Mouse (Mus musculus): Measurements from ENCODE around the gene Tex2. TPM values are rescaled to one million over a fixed set of nuclear protein-coding genes. Genes with fewer than 3 reads are reported as not detected.

Tex2 gene
- polyA plus RNA-seq, 1 experiment from 2014 or later, result 14.4 TPM

GRCm38 (mm10) chr11:106504129-106504528, 109.1 kb downstream of the Tex2 start:
- H3K9ac ChIP-seq (ENCODE audit: low read length), result no peak overlapping the region
- no peak for ATAC-seq (ENCODE audit: insufficient number of reproducible peaks, insufficient read depth, low FRiP score, low read depth)
- no peaks in the 10 kb centered on the region for H3K27me3 ChIP-seq (ENCODE audit: control insufficient read depth, insufficient read depth, low read length)
- H3K9me3 ChIP-seq (ENCODE audit: control insufficient read depth, low read length), result no peaks in the 10 kb centered on the region
- peaks cover 15% of the 10 kb centered on the region for H3K36me3 ChIP-seq (ENCODE audit: control insufficient read depth, insufficient read depth, low read length)
- H3K4me1 ChIP-seq (ENCODE audit: control insufficient read depth in 2 of 2, insufficient read depth in 2 of 2, low read length in 2 of 2), result peaks cover 0 to 6% of the 10 kb centered on the region in 2 experiments; a peak in 2 of 4 replicates
- no peak overlapping the region for H3K4me3 ChIP-seq (ENCODE audit: control insufficient read depth in 1 of 2, insufficient read depth in 1 of 2, low read depth in 1 of 2, low read length in 2 of 2)
- no peak overlapping the region for H3K27ac ChIP-seq (replicated peaks in 1 of 2; ENCODE audit: control insufficient read depth in 1 of 2, insufficient read depth in 1 of 2, low read depth in 2 of 2, low read length in 2 of 2)
- no peak overlapping the region for H3K4me2 ChIP-seq (ENCODE audit: low read length)

DNA sequence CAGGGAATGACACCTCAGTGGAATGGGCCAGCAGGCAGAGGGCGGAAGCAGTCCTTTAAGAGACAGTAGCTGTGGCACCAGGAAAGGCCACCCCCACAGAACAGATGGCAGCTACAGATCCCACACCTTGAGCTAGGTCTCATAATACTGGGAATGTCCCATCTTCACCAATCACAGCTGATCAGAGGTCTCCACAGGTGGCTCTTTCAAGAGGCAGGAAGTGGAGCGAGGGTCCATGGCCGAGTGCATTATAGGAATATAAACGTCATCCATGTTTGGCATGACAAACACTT, 109.9 kb downstream of the Tex2 start:
- Histone ChIP-seq H3K36me3 (ENCODE audit: control insufficient read depth, insufficient read depth, low read length) (0 out of 2 replicates have a peak, but pooled peaks cover 8% of the 10 kb centered on the region), H3K9ac (ENCODE audit: low read length) (no peak overlapping the region), H3K4me1 (ENCODE audit: control insufficient read depth in 2 of 2, insufficient read depth in 2 of 2, low read length in 2 of 2) (peaks cover 0 to 6% of the 10 kb centered on the region in 2 experiments; a peak in 2 of 4 replicates), H3K4me2 (ENCODE audit: low read length) (no peak overlapping the region), H3K27ac (replicated peaks in 1 of 2; ENCODE audit: control insufficient read depth in 1 of 2, insufficient read depth in 1 of 2, low read depth in 2 of 2, low read length in 2 of 2) (no peak overlapping the region; a peak in 1 of 4 replicates), H3K4me3 (ENCODE audit: control insufficient read depth in 1 of 2, insufficient read depth in 1 of 2, low read depth in 1 of 2, low read length in 2 of 2) (no peak overlapping the region), H3K9me3 (ENCODE audit: control insufficient read depth, low read length) (no peaks in the 10 kb centered on the region), H3K27me3 (ENCODE audit: control insufficient read depth, insufficient read depth, low read length) (no peaks in the 10 kb centered on the region)
- 80% methylated on average over 4 of the region's 4 CpGs for WGBS
- ATAC-seq (ENCODE audit: insufficient number of reproducible peaks, insufficient read depth, low FRiP score, low read depth), result no peak

- H3K27ac ChIP-seq (replicated peaks in 1 of 2; ENCODE audit: control insufficient read depth in 1 of 2, insufficient read depth in 1 of 2, low read depth in 2 of 2, low read length in 2 of 2), result peak overlapping the region; percentile 32 to 41; a peak in 2 of 4 replicates
- no peaks in the 10 kb centered on the region for H3K27me3 ChIP-seq (ENCODE audit: control insufficient read depth, insufficient read depth, low read length)
- ATAC-seq (ENCODE audit: insufficient number of reproducible peaks, insufficient read depth, low FRiP score, low read depth), result no peak
- H3K9ac ChIP-seq (ENCODE audit: low read length), result no peak overlapping the region; the same call in 1 of the 2 replicates
- no peak overlapping the region for H3K4me3 ChIP-seq (ENCODE audit: control insufficient read depth in 1 of 2, insufficient read depth in 1 of 2, low read depth in 1 of 2, low read length in 2 of 2)
- WGBS, result 69% methylated on average over 13 of the region's 13 CpGs
- H3K36me3 ChIP-seq (ENCODE audit: control insufficient read depth, insufficient read depth, low read length), result 0 out of 2 replicates have a peak, but pooled peaks cover 8% of the 10 kb centered on the region
- H3K4me2 ChIP-seq (ENCODE audit: low read length), result no peak overlapping the region
- H3K9me3 ChIP-seq (ENCODE audit: control insufficient read depth, low read length), result no peaks in the 10 kb centered on the region
- peaks cover 0 to 6% of the 10 kb centered on the region in 2 experiments; a peak in 2 of 4 replicates for H3K4me1 ChIP-seq (ENCODE audit: control insufficient read depth in 2 of 2, insufficient read depth in 2 of 2, low read length in 2 of 2)
Measured at GRCm38 (mm10) chr11:106502631-106503424, 110.4 kb downstream of the Tex2 start.

- Histone ChIP-seq H3K9me3 (ENCODE audit: control insufficient read depth, low read length) (no peaks in the 10 kb centered on the region), H3K9ac (ENCODE audit: low read length) (peak overlapping the region; percentile 99), H3K27ac (replicated peaks in 1 of 2; ENCODE audit: control insufficient read depth in 1 of 2, insufficient read depth in 1 of 2, low read depth in 2 of 2, low read length in 2 of 2) (peak overlapping the region; percentile 98; a peak in 2 of 4 replicates), H3K36me3 (ENCODE audit: control insufficient read depth, insufficient read depth, low read length) (0 out of 2 replicates have a peak, but pooled peaks cover 8% of the 10 kb centered on the region), H3K4me1 (ENCODE audit: control insufficient read depth in 2 of 2, insufficient read depth in 2 of 2, low read length in 2 of 2) (peaks cover 0 to 6% of the 10 kb centered on the region in 2 experiments; a peak in 2 of 4 replicates), H3K27me3 (ENCODE audit: control insufficient read depth, insufficient read depth, low read length) (no peaks in the 10 kb centered on the region), H3K4me3 (ENCODE audit: control insufficient read depth in 1 of 2, insufficient read depth in 1 of 2, low read depth in 1 of 2, low read length in 2 of 2) (peak overlapping the region in 1 of 2 experiments; percentile 94; a peak in 1 of 4 replicates), H3K4me2 (ENCODE audit: low read length) (peak overlapping the region; percentile 84)
- ATAC-seq (ENCODE audit: insufficient number of reproducible peaks, insufficient read depth, low FRiP score, low read depth), result no peak
Measured at GRCm38 (mm10) chr11:106502159-106502505, 111.1 kb downstream of the Tex2 start.

- Histone ChIP-seq H3K9me3 (ENCODE audit: control insufficient read depth, low read length) (no peaks in the 10 kb centered on the region), H3K27ac (replicated peaks in 1 of 2; ENCODE audit: control insufficient read depth in 1 of 2, insufficient read depth in 1 of 2, low read depth in 2 of 2, low read length in 2 of 2) (peak overlapping the region; percentile 98), H3K27me3 (ENCODE audit: control insufficient read depth, insufficient read depth, low read length) (no peaks in the 10 kb centered on the region), H3K4me2 (ENCODE audit: low read length) (peak overlapping the region; percentile 84), H3K9ac (ENCODE audit: low read length) (peak overlapping the region; percentile 99), H3K4me3 (ENCODE audit: control insufficient read depth in 1 of 2, insufficient read depth in 1 of 2, low read depth in 1 of 2, low read length in 2 of 2) (peak overlapping the region; percentile 90 to 94), H3K4me1 (ENCODE audit: control insufficient read depth in 2 of 2, insufficient read depth in 2 of 2, low read length in 2 of 2) (peaks cover 0 to 6% of the 10 kb centered on the region in 2 experiments; a peak in 2 of 4 replicates), H3K36me3 (ENCODE audit: control insufficient read depth, insufficient read depth, low read length) (0 out of 2 replicates have a peak, but pooled peaks cover 8% of the 10 kb centered on the region)
- peak; percentile 48 for ATAC-seq (ENCODE audit: insufficient number of reproducible peaks, insufficient read depth, low FRiP score, low read depth)
- 4% methylated on average over 22 of the region's 22 CpGs for WGBS
Measured at GRCm38 (mm10) chr11:106501308-106502158, 111.7 kb downstream of the Tex2 start.

GRCm38 (mm10) chr11:106500393-106501307, 112.6 kb downstream of the Tex2 start:
- H3K9ac ChIP-seq (ENCODE audit: low read length), result peak overlapping the region; percentile 99
- no peaks in the 10 kb centered on the region for H3K9me3 ChIP-seq (ENCODE audit: control insufficient read depth, low read length)
- H3K4me2 ChIP-seq (ENCODE audit: low read length), result peak overlapping the region; percentile 84
- under 1% methylated on average over 54 of the region's 55 CpGs for WGBS
- peak; percentile 96 for ATAC-seq (ENCODE audit: insufficient number of reproducible peaks, insufficient read depth, low FRiP score, low read depth)
- H3K4me1 ChIP-seq (ENCODE audit: control insufficient read depth in 2 of 2, insufficient read depth in 2 of 2, low read length in 2 of 2), result peaks cover 0 to 6% of the 10 kb centered on the region in 2 experiments; a peak in 2 of 4 replicates
- peak overlapping the region; percentile 98 for H3K27ac ChIP-seq (replicated peaks in 1 of 2; ENCODE audit: control insufficient read depth in 1 of 2, insufficient read depth in 1 of 2, low read depth in 2 of 2, low read length in 2 of 2)
- H3K27me3 ChIP-seq (ENCODE audit: control insufficient read depth, insufficient read depth, low read length), result no peaks in the 10 kb centered on the region
- 0 out of 2 replicates have a peak, but pooled peaks cover 2% of the 10 kb centered on the region for H3K36me3 ChIP-seq (ENCODE audit: control insufficient read depth, insufficient read depth, low read length)
- peak overlapping the region; percentile 90 to 94 for H3K4me3 ChIP-seq (ENCODE audit: control insufficient read depth in 1 of 2, insufficient read depth in 1 of 2, low read depth in 1 of 2, low read length in 2 of 2)
